12 mouse cellular contexts compared by ENCODE assay signal in the genomic region with DNA sequence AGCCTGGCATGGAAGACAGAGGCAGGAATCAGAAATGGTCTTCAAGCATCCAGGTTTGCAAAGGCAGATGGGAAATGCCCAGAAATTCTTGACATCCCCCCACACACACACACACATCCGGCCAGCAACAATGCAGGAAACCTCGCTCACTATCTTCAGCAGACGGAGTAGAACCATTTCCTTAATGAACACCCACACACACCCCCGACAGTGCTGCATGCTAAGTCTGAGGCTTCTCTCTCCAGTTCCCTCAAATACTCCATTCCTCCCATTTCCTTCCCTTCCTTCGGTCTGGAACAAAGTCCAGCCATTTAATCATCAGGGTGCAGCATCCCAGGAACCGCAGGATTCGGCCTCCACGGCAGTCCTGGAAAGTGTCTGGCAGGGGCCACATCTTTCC. TPM values are rescaled to one million over a fixed set of nuclear protein-coding genes. Genes with fewer than 3 reads are reported as not detected.
DNase-seq lines count a peak whose midpoint lies in the region; ATAC-seq and TF ChIP-seq lines count a peak whose summit lies in the region.
"Had no signal": no experiment of that assay in that cellular context is flagged by ENCODE, and none has a peak within 500 bp of the region (broad histone marks: within the 10 kb centered on the region; RNA-seq: fewer than 3 reads in every experiment).

No protein-coding gene starts in this region.

- 24% methylated on average over 8 of the region's 8 CpGs for WGBS in hindbrain, embryonic 11.5 days
- WGBS in hindbrain, embryonic 13.5 days = 30% methylated on average over 8 of the region's 8 CpGs
- WGBS in lung, embryonic 14.5 days = 34% methylated on average over 8 of the region's 8 CpGs

- peak; percentile 27 for DNase-seq in hindbrain, embryonic 11.5 days (ENCODE audit: low spot score)
- peak; percentile 61 for DNase-seq in lung, embryonic 14.5 days
- no peak for DNase-seq in layer of hippocampus, postnatal 25 days (ENCODE audit: extremely low spot score in 1 of 2, low spot score in 1 of 2)
- no peak for DNase-seq in yolk sac, embryonic 10.5 days (ENCODE audit: low spot score)
- no peak for DNase-seq in right cerebral cortex, adult 2 months (ENCODE audit: low spot score in 2 of 2)
- DNase-seq: gastrocnemius, postnatal 36 days; thymus, postnatal 36 days had no signal

- peaks cover 11% of the 10 kb centered on the region for H3K4me1 ChIP-seq in hindbrain, embryonic 11.5 days (replicated peaks; ENCODE audit: control insufficient read depth, insufficient read depth, low read length)
- peaks cover 18% of the 10 kb centered on the region for H3K4me1 ChIP-seq in hindbrain, embryonic 13.5 days (replicated peaks)
- no peaks in the 10 kb centered on the region for H3K4me1 ChIP-seq in lung, embryonic 14.5 days (ENCODE audit: insufficient read depth)

- H3K9me3 ChIP-seq in hindbrain, embryonic 11.5 days (ENCODE audit: control insufficient read depth, low read length) = no peaks in the 10 kb centered on the region
- no peaks in the 10 kb centered on the region for H3K9me3 ChIP-seq in hindbrain, embryonic 13.5 days
- H3K9me3 ChIP-seq in lung, embryonic 14.5 days (ENCODE audit: low read depth, low read length) = no peaks in the 10 kb centered on the region
- H3K9me3 ChIP-seq: embryonic facial prominence, embryonic 15.5 days had no signal

- no peak for ATAC-seq in hindbrain, embryonic 11.5 days (ENCODE audit: low FRiP score)
- ATAC-seq in hindbrain, embryonic 13.5 days (ENCODE audit: low FRiP score) = no peak
- ATAC-seq in common myeloid progenitor, adult 5-6 weeks (replicated peaks; ENCODE audit: low read depth, poor library complexity, severe bottlenecking) = peak; percentile 91
- peak; percentile 72 to 79 for ATAC-seq in hematopoietic stem cell, adult 5-6 weeks (replicated peaks in 1 of 2; ENCODE audit: insufficient read depth in 1 of 2, low FRiP score in 2 of 2, low TSS enrichment in 1 of 2, low read depth in 1 of 2, poor library complexity in 2 of 2, severe bottlenecking in 2 of 2)
- ATAC-seq in lung, embryonic 14.5 days (ENCODE audit: insufficient read depth) = no peak

- no peak overlapping the region for H3K4me3 ChIP-seq in hindbrain, embryonic 11.5 days (ENCODE audit: low read depth, low read length)
- no peak overlapping the region for H3K4me3 ChIP-seq in hindbrain, embryonic 13.5 days
- H3K4me3 ChIP-seq in lung, embryonic 14.5 days (ENCODE audit: low read depth, low read length) = no peak overlapping the region
- H3K4me3 ChIP-seq: embryonic facial prominence, embryonic 15.5 days; myocyte had no signal

- H3K27me3 ChIP-seq in hindbrain, embryonic 11.5 days (ENCODE audit: control insufficient read depth, insufficient read depth, low read length) = peaks cover 55% of the 10 kb centered on the region
- H3K27me3 ChIP-seq in hindbrain, embryonic 13.5 days = peaks cover 84% of the 10 kb centered on the region
- peaks cover 58% of the 10 kb centered on the region for H3K27me3 ChIP-seq in lung, embryonic 14.5 days (ENCODE audit: insufficient read depth, low read length)

- no peak overlapping the region for H3K4me2 ChIP-seq in hindbrain, embryonic 11.5 days (replicated peaks; ENCODE audit: low read depth, low read length)
- H3K4me2 ChIP-seq in hindbrain, embryonic 13.5 days = no peak overlapping the region; the same call in 1 of the 2 replicates
- peak overlapping the region; percentile 29; the same call in 1 of the 2 replicates for H3K4me2 ChIP-seq in lung, embryonic 14.5 days
- H3K4me2 ChIP-seq: embryonic facial prominence, embryonic 15.5 days had no signal

- no peak overlapping the region for H3K9ac ChIP-seq in hindbrain, embryonic 11.5 days (ENCODE audit: low read depth, low read length)
- no peak overlapping the region for H3K9ac ChIP-seq in hindbrain, embryonic 13.5 days
- H3K9ac ChIP-seq in lung, embryonic 14.5 days = no peak overlapping the region
- H3K9ac ChIP-seq: embryonic facial prominence, embryonic 15.5 days had no signal

- no peaks in the 10 kb centered on the region for H3K36me3 ChIP-seq in hindbrain, embryonic 11.5 days (ENCODE audit: control insufficient read depth, insufficient read depth, low read length)
- no peaks in the 10 kb centered on the region for H3K36me3 ChIP-seq in hindbrain, embryonic 13.5 days
- no peaks in the 10 kb centered on the region for H3K36me3 ChIP-seq in lung, embryonic 14.5 days (ENCODE audit: insufficient read depth)
- H3K36me3 ChIP-seq: embryonic facial prominence, embryonic 15.5 days had no signal

- no peak overlapping the region for H3K27ac ChIP-seq in hindbrain, embryonic 11.5 days (ENCODE audit: low read depth, low read length)
- H3K27ac ChIP-seq in hindbrain, embryonic 13.5 days = no peak overlapping the region
- no peak overlapping the region for H3K27ac ChIP-seq in lung, embryonic 14.5 days (ENCODE audit: low read depth)
- H3K27ac ChIP-seq: embryonic facial prominence, embryonic 15.5 days had no signal

- no peak for TF ChIP-seq CTCF in lung, embryonic 14.5 days (IDR thresholded peaks at IDR 0.05; ENCODE audit: low read depth)

RNA-seq across cellular contexts. Expression of gene Flt1, which starts 4.4 kb away (rescaled TPM):
- 12.3 and 13.5 TPM in 2 replicates for polyA plus RNA-seq in hindbrain, embryonic 11.5 days (2014; fragmentation: Nextera tagmentation; extraction: Ambion mirVana)
- 11.1 and 12.0 TPM in 2 replicates for polyA plus RNA-seq in hindbrain, embryonic 13.5 days (2015; fragmentation: Nextera tagmentation; extraction: Ambion mirVana)
- total RNA-seq in common myeloid progenitor, adult 5-6 weeks (2017) = 0.23 TPM in 1 of 2 replicates, not detected in the other
- total RNA-seq in hematopoietic stem cell, adult 5-6 weeks (2017) = 0.05 and 0.44 TPM in 2 replicates
- polyA plus RNA-seq in lung, embryonic 14.5 days (2014; fragmentation: Nextera tagmentation; extraction: Ambion mirVana) = 18.4 and 22.9 TPM in 2 replicates
- 10 to 100 TPM; 25.0 to 34.5 TPM for total RNA-seq in layer of hippocampus, postnatal 25 days (2021)

Comparison
In these comparisons a context has a peak if more than half of its experiments do, and no peak if none do; other contexts are left out.
1. ATAC-seq: peak in common myeloid progenitor, adult 5-6 weeks (single experiment) and hematopoietic stem cell, adult 5-6 weeks (2 of 2); none in hindbrain, embryonic 11.5 days (single experiment), hindbrain, embryonic 13.5 days (single experiment) and lung, embryonic 14.5 days (single experiment).
2. DNase-seq: peak in hindbrain, embryonic 11.5 days (single experiment) and lung, embryonic 14.5 days (single experiment); none in layer of hippocampus, postnatal 25 days (0 of 2), yolk sac, embryonic 10.5 days (single experiment) and right cerebral cortex, adult 2 months (0 of 2).
3. RNA of gene Flt1, which starts 4.4 kb away (total RNA-seq): 25.0 to 34.5 TPM in layer of hippocampus, postnatal 25 days; 0.23 TPM in common myeloid progenitor, adult 5-6 weeks and 0.05 to 0.44 TPM in hematopoietic stem cell, adult 5-6 weeks; every median in the first group is over 10 times any median in the second.